Mouse (Mus musculus): ENCODE data around the gene Gpalpp1.

Gene Gpalpp1

DNA sequence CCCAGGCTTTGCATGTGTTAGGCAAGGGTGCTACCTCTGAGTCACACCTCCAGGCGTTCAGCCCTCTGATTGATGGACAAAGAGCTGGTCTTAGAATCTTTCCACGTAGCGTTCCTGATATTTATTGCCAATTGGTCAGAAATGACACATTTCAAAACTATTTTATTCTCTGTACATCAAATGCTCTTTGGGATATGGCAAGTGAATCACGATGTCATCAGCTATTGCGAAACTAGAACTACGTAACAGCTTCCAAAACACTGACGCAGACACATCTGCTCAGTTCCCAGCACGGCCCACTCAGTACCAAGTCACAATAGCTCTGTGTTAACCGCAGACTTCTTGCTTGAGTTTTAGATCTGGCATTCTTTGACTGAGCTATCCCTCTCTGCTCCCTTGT lies 11.0 kb downstream of the Gpalpp1 start:
- DNase-seq (ENCODE audit: low spot score), result no peak

DNA sequence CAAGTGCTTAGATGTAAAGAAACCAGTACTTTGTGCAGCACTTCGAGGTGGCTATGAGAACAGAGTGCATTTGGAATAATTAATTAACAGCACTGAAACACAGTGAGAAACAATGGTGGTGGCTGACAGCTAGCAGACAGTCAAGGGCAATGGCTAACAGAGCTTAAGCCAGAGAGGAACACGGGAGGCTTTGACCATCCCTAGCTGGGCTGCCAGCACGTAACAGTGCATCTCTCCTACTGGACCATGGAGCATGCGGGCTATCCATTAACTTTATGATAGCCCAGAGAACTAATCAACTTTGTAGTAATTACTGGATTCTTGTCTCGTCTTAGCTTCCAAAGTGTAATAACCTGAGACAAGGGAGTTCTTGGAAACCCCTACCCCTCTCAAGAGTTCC lies 12.7 kb downstream of the Gpalpp1 start:
- DNase-seq (ENCODE audit: low spot score), result no peak

DNA sequence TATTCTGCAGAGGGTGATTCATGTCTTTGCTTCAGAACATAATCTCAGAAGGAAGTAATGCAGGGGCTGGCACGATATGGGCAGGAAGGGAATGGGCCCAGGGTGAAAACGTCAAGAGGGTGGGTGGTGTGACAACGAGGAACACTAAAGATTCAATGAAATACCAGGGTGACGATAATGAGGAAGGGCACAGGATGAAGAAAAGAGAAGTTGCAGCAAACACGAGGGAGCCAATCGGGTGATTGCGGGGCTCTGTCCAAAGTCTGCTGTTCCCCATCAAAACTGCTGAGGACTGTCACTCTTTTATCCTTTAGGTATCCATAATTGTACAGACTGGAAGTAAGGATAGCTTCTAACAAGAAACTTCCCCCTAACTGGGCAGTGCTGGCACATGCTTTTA lies 13.3 kb downstream of the Gpalpp1 start:
- no peak for DNase-seq (ENCODE audit: low spot score)

DNA sequence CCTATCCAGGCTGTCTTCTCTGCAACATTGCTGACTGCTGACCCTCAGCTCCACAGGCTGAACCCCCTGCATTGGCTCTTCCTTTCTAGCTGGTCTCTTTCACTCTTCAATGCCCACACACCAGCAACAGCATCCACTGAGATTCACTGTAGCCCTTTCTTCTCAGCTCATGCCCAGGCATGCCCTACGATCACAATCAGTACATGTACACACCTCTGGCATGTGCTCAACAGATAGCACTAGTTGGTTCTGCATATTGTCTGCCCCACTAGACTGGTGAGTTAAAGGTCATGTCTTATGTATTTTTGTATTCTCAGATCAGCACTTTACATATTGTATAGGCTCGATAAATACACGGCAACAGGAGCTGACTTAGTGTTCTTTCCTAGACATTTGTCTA lies 26.4 kb downstream of the Gpalpp1 start:
- DNase-seq (ENCODE audit: low spot score), result no peak

DNA sequence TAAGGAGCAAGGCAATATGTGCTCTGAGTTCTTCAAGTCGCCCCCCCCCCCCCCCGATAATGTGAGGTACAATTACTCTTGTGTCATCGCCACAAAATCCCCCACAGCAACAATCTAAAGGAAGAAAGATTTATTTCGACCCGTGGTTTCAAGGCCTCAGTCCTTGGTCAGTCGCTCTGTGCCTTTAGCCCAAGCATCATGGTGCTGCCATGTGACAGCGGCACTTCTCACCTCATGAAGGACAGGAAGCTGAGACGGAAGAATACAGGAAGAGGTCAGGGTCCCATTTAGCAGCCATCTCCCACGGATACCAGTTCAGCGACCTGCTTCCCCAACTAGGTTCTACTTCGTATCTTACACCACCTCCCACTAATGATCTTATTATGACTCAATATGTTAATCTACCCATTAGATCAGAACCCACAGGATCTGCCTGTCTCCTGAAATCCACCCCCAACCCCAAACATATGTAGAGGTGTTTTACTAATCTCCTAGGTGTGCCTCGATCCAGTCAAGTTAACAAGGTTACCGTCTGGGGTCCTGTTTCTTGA lies 28.4 kb downstream of the Gpalpp1 start:
- no peak for DNase-seq (ENCODE audit: low spot score)

DNA sequence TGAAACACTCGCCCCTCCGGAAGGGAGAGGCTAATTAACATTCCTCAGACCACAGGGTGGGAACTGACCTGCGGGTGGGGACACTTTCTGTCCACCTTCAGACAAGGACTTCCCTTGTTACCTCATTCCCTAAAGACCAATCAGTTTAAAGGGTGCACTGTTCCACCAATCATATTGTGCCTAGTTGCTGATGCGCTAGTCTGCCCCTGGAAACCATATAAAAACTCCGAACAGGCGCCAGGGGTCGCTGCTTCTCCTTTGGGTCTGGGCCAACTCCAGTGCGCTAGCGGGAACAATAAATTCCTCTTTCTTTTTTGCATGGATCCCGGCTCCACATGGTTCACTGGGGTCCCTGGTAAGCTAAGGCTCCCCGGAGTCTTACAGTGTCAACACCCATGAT lies 29.1 kb downstream of the Gpalpp1 start:
- DNase-seq (ENCODE audit: low spot score), result peak; percentile 15

DNA sequence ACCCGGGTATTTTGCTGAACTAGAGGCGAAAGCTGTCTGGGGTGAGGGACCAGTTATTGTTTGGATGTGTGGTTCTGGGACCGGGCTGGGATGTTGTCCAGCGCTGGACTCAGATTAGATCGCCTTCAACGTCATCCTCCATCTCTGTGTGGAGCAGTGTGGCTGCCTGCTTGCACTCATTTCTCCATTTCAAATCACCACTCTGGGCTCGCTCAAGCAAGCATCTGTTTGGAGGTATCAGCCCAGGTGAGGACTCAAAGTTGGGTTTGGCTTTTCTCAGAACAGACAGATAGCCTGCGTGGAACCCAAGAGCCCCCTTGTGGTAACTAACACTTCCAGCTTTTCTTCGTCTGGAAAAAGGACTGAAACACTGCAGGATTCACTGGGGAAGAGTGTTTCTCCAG lies 33.5 kb downstream of the Gpalpp1 start:
- DNase-seq (ENCODE audit: low spot score), result no peak

DNA sequence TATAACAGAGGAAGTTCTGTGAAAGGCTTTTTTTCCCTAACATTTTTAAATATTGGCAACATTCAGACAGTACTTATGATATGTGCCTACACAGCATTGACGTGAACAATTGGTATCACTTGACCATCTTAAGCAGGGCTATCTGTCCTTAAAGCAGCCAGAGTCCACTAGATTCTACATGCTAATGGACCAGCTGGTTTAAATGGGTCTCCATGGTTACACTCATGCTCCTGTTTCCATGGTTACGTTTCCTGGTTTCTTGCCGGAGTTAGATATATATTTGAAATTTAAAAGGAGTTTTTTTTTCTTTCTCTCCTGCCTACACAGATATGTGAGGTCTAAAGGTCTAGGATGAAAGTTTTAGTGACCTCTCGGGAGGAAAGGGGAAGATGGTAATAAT lies 34.0 kb downstream of the Gpalpp1 start:
- no peak for DNase-seq (ENCODE audit: low spot score)

DNA sequence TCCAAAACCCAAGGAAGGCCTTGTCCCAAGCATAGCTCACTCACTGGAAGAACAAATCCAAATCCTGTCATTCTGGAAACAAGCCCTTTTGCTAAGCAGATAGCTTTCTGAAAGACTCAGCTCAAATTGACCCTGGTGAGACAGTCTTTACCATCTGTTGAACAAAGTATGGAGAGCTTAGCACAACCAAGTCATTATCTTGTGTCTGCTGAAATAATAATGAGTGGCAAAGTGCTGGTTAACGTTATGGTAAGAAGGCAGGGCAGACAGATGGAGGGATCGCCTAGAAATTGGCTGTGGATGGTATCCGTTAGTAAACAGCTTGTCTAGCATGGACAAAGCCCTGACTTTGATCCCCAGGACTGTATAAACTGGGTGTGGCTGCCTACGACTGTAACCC lies 34.8 kb downstream of the Gpalpp1 start:
- no peak for DNase-seq (ENCODE audit: low spot score)

DNA sequence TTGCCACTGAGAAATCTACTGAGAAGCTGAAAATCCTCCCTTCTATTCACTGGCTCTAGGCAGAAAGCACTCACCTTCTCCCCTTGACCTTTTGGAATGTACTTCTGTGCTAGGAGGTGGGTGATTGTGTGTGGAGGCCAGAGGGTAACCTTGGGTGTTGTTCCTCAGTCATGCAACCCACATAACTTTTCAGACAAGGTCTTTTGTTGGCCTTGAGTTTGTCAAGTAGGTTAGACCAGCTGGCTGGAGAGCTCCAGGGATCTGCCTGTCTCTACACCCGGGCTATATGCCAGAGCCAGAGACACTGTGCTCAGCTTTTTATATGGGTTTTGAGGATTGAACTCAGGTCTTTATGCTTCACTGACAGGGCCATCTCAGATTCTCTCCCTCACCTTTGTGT lies 36.4 kb downstream of the Gpalpp1 start:
- DNase-seq (ENCODE audit: low spot score), result no peak

DNA sequence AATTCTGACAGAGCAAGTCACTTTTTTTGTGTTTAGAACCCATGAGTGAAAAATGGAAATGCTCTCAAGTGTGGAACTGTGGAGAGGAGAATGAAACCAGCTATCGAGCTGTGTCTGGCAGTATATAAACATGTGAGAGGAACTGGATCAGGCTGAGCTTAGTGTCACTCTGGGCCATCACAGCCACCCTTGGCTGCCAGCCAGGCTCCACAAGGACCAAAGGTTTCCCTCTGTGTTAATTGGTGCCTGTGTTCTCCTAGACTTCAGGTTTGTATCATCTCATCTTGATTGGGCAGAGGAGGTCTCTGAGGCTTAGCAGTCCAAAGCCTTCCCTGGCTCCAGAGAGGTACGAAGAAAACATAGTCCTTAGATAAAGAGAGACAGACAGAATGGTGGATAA lies 37.9 kb downstream of the Gpalpp1 start:
- no peak for DNase-seq (ENCODE audit: low spot score)

DNA sequence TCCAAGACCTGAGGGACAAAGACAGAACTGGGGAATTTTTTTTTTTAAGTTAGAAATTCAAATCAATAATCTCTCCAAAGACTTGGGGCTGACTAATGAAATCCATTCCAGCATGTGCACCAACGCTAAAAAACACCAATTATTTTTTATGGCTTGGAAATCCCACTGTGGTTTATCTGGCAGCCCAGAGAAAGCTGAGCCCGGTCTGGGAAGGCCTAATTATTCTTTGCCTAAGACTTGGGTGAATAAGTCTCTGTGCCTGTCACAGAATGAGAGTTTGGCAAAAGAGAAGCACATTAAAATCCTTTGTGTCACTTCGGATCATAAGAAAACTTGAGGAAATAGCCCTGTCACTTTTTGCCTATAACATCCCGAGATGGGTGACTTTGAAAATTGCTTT lies 41.3 kb downstream of the Gpalpp1 start:
- DNase-seq (ENCODE audit: low spot score), result no peak

DNA sequence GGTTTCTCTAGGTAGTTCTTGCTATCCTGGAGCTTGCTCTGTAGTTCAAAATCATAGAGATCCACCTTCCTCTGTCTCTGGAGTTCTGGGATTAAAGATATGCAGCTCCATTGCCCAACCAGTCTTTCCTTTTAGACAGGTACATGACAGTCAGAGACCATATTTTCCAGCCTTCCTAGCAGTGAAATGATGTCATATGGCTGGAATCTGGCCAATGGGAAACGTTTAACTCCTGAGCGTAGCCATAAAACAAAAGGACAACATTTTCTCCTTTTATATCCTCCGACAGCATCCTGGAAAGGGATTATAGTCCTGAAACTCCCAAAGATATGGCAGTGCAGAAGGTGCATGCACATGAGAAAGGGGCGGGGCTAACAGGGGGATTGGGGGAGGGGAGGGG lies 42.3 kb downstream of the Gpalpp1 start:
- DNase-seq (ENCODE audit: low spot score), result no peak

DNA sequence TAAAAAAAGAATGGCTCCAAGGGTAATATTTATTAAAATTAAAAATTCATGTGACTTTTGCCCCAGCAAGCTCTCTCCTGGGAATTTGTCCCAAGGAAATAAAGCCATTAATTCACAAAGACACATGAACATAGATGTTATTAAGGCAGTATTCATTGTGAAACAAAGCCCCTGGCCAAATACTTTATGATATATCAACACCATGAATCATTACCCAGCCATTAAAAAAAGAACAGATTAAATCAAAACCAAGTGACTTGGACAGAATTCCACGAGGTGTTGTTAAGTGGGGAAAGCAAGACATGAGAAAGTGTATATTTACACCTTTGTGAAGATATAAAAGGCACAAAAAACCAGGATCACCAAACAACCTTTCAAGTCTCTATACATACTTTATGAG lies 43.3 kb downstream of the Gpalpp1 start:
- no peak for DNase-seq (ENCODE audit: low spot score)

DNA sequence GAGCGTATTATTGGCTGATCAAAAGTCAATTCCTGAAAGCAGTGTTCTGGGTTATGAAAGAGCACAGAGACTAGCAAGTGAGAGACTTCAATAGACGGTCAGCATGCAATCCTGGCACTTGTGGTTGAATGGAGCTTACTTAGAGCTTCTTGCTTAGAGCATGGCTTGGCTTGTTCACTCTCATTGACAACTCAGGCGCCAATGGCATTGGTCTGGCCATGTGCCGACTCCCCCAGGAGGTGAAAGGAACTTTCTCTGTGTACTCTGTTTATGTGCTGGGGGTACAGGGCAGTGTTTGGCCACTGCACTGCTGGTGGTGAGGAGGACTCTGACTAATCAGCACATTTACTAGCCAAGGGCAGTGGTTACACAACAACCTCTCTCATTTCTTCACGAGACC lies 51.1 kb downstream of the Gpalpp1 start:
- no peak for DNase-seq (ENCODE audit: low spot score)

DNA sequence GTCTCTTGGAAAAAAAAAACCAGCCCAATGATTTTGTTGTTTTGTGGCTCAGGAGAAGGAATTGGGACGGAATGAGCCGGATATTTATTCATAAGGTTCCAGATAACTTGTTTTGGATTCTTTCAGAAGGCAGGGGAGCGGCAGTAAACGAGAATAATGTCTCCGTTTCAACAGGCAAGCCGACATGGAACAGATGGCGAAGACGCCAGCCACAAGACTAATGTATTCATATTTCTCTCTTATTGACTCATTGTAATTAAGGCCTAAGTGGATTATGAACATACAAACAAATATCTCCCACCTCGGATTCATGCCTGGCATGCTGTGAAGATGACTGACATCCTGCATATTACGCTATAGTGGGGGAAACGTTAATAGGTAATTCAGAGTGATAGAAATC lies 56.8 kb downstream of the Gpalpp1 start:
- DNase-seq (ENCODE audit: low spot score), result no peak

DNA sequence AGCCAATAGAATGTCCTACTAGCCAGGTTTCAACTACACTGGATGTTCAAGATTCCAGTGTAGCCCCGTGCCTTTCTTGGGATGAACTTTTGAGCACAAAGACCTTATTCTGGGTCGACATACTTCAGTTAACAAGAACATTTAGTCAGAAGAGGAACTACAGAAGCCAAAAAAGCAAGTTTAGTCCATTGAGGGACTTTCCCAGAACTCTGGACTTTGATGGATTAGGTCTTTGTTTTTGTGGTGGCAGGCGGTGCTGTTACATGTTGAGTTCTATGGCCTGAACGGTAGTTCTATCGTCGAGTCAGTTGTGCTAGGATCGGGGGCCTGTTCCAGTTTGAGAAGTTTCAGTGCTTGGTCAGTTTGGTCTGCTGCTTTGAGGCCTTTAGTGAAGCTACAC lies 58.6 kb downstream of the Gpalpp1 start:
- no peak for DNase-seq (ENCODE audit: low spot score)

DNA sequence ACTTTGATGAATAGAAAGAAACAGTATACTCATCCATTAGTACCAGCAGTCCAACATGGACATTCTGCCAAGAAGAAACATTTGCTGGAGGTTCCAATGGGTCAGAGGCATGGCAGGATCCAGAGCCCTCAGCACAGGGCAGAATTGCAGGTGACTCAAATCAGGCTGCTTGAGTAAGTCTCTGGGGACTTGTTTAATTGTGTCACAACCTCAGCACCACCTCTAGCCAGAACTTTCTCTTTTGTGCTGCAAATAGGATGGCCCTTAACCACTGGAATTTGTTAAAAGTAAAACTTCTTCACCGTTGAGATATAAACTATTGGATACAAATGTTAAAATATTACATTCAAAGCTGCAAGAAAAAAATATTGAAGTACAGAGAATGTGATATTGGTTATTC lies 64.8 kb downstream of the Gpalpp1 start:
- no peak for DNase-seq (ENCODE audit: low spot score)

DNA sequence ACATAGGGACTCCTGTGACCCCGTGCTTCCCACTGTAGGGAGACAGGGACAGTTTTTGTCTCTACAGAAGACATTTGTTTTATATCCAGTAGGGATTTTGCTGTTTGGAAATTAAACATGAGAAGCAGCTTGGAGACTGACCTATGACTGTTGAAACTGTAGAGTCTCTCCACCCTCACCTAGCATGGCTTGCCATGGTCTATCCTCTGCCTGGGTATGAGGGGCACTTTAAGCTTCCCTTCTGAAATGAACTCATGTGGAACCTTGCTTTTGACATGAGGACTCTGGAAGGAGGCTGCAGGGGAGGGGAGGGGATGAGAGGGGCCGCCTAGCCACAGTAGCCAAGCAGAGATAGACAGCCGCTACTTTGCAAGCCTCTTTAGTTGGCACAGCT lies 66.4 kb downstream of the Gpalpp1 start:
- DNase-seq (ENCODE audit: low spot score), result no peak

DNA sequence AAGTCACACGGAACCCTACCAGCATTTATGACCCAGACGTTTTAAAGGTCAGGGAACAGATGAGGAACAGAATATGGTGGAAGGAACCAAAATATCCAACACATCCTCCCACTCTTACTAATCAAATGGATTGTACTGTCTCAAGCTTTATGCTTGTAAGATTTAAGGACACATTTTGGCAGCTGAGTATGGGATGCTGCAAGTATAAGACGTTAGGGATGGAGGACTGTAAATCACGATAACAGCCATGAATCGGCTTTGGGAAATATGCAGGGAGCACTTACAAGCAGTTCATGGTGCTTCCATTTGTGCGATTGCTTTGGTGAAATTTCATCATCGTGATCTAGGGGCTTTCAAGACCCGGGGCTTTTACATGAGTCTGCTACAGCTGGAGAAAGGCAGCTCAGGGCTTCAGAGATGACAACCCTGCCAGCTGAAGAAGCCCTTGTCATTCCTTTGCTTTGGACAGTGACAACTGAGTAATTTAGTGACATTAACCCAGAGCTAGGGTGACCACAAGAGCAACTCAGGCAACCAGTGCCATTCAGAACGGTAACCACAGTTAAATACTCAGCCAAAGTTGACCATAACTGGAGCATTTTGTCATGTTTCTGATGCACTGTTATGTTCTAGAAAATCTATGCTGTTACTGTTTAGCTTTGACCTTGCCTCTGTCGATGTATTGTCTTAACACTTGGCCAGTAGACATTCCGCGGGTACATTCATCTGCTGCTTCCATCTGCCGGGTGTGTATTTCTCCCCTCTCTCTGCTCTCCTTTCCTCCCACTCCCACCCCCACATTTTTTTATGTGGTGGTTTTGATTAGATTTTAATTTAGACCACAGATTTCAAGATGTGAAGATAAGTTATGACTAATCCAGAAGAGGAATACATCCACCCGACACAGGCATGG lies 67.1 kb downstream of the Gpalpp1 start:
- DNase-seq (ENCODE audit: low spot score), result no peak
